11 mouse cellular contexts compared by ENCODE assay signal in genomic region chr11:59282933-59283332, GRCm38 (mm10). TPM values are rescaled to one million over a fixed set of nuclear protein-coding genes. Genes with fewer than 3 reads are reported as not detected.
DNase-seq lines count a peak whose midpoint lies in the region; ATAC-seq and TF ChIP-seq lines count a peak whose summit lies in the region.
"Had no signal": no experiment of that assay in that cellular context is flagged by ENCODE, and none has a peak within 500 bp of the region (broad histone marks: within the 10 kb centered on the region; RNA-seq: fewer than 3 reads in every experiment).

No protein-coding gene starts in this region.

- H3K36me3 ChIP-seq in kidney, embryonic 15.5 days: no peaks in the 10 kb centered on the region
- H3K36me3 ChIP-seq in forebrain, postnatal 0 days (ENCODE audit: insufficient read depth): no peaks in the 10 kb centered on the region
- no peaks in the 10 kb centered on the region for H3K36me3 ChIP-seq in midbrain, embryonic 13.5 days

- H3K4me2 ChIP-seq in kidney, embryonic 15.5 days: no peak overlapping the region
- no peak overlapping the region for H3K4me2 ChIP-seq in forebrain, postnatal 0 days (ENCODE audit: low read depth)
- H3K4me2 ChIP-seq in midbrain, embryonic 13.5 days (replicated peaks): no peak overlapping the region

- peak; percentile 23 for DNase-seq in kidney, adult 11 months
- peak; percentile 73 for DNase-seq in adrenal gland, postnatal 14 days
- DNase-seq in forebrain, postnatal 0 days: peak; percentile 50
- peak; percentile 46 to 56 for DNase-seq in kidney, postnatal 4 days
- DNase-seq in thymus, postnatal 25 days: no peak
- DNase-seq in left cerebral cortex, postnatal 36 days (ENCODE audit: low spot score in 2 of 2): no peak

- H3K4me3 ChIP-seq in kidney, embryonic 15.5 days (replicated peaks): no peak overlapping the region
- H3K4me3 ChIP-seq in forebrain, postnatal 0 days (ENCODE audit: low read depth, low read length): no peak overlapping the region
- H3K4me3 ChIP-seq in midbrain, embryonic 13.5 days (replicated peaks): no peak overlapping the region

- intact Hi-C loops in left cerebral cortex, postnatal 36 days (cut with DNase I): no loop called here

- WGBS in kidney, embryonic 15.5 days: 74% methylated on average over 10 of the region's 10 CpGs
- WGBS in forebrain, postnatal 0 days: 49% methylated on average over 10 of the region's 10 CpGs
- 82% methylated on average over 10 of the region's 10 CpGs for WGBS in midbrain, embryonic 13.5 days

- no peaks in the 10 kb centered on the region for H3K4me1 ChIP-seq in kidney, embryonic 15.5 days
- H3K4me1 ChIP-seq in forebrain, postnatal 0 days (ENCODE audit: insufficient read depth): no peaks in the 10 kb centered on the region
- H3K4me1 ChIP-seq in midbrain, embryonic 13.5 days (replicated peaks): no peaks in the 10 kb centered on the region

- TF ChIP-seq CTCF in forebrain, postnatal 0 days (IDR thresholded peaks at IDR 0.05; ENCODE audit: low read depth): no peak

- H3K27me3 ChIP-seq in kidney, embryonic 15.5 days: peaks cover 62% of the 10 kb centered on the region
- H3K27me3 ChIP-seq in forebrain, postnatal 0 days (ENCODE audit: insufficient read depth, low read length): peaks cover 19% of the 10 kb centered on the region
- H3K27me3 ChIP-seq in midbrain, embryonic 13.5 days: peaks cover 70% of the 10 kb centered on the region

- no peak for ATAC-seq in kidney, embryonic 15.5 days (replicated peaks; ENCODE audit: low FRiP score)
- ATAC-seq in forebrain, postnatal 0 days: peak; percentile 59
- ATAC-seq in midbrain, embryonic 13.5 days: no peak
- ATAC-seq: Patski had no signal

- H3K9me3 ChIP-seq in kidney, embryonic 15.5 days (replicated peaks): no peaks in the 10 kb centered on the region
- no peaks in the 10 kb centered on the region for H3K9me3 ChIP-seq in forebrain, postnatal 0 days (ENCODE audit: low read length)
- H3K9me3 ChIP-seq in midbrain, embryonic 13.5 days: no peaks in the 10 kb centered on the region

- no peak overlapping the region for H3K27ac ChIP-seq in kidney, embryonic 15.5 days
- no peak overlapping the region for H3K27ac ChIP-seq in forebrain, postnatal 0 days (ENCODE audit: low read depth, low read length)
- no peak overlapping the region for H3K27ac ChIP-seq in midbrain, embryonic 13.5 days
- H3K27ac ChIP-seq: liver, embryonic 14.5 days had no signal

- no peak overlapping the region for H3K9ac ChIP-seq in kidney, embryonic 15.5 days
- H3K9ac ChIP-seq in forebrain, postnatal 0 days: no peak overlapping the region
- no peak overlapping the region for H3K9ac ChIP-seq in midbrain, embryonic 13.5 days (replicated peaks)
- H3K9ac ChIP-seq: liver, embryonic 14.5 days had no signal

RNA-seq across cellular contexts. Expression of gene Wnt3a, which starts 7.6 kb away (rescaled TPM):
- polyA plus RNA-seq in kidney, embryonic 15.5 days (2015; fragmentation: Nextera tagmentation; extraction: Ambion mirVana): not detected in 2 replicates
- total RNA-seq in adrenal gland, postnatal 14 days (2021): not detected in 2 replicates
- total RNA-seq in forebrain, postnatal 0 days (2014; rRNA removed): 0.31 and 0.52 TPM in 2 replicates
- polyA plus RNA-seq in forebrain, postnatal 0 days (2015; fragmentation: Nextera tagmentation; extraction: Ambion mirVana): 0.19 and 0.29 TPM in 2 replicates
- not detected for total RNA-seq in left cerebral cortex, postnatal 36 days (2021)
- 0.68 and 3.0 TPM in 2 replicates for polyA plus RNA-seq in midbrain, embryonic 13.5 days (2015; fragmentation: Nextera tagmentation; extraction: Ambion mirVana)
- polyA plus RNA-seq: Patski; small intestine, adult 2 months had no signal

RNA-seq across cellular contexts. Expression of gene Wnt9a, which starts 23.8 kb away (rescaled TPM):
- polyA plus RNA-seq in kidney, embryonic 15.5 days (2015; fragmentation: Nextera tagmentation; extraction: Ambion mirVana): 1.6 and 2.1 TPM in 2 replicates
- total RNA-seq in adrenal gland, postnatal 14 days (2021): 0.98 and 1.1 TPM in 2 replicates
- 1.9 and 5.6 TPM in 2 replicates for total RNA-seq in forebrain, postnatal 0 days (2014; rRNA removed)
- 2.1 and 2.6 TPM in 2 replicates for polyA plus RNA-seq in forebrain, postnatal 0 days (2015; fragmentation: Nextera tagmentation; extraction: Ambion mirVana)
- total RNA-seq in left cerebral cortex, postnatal 36 days (2021): 10 to 100 TPM; 14.6 to 24.0 TPM
- polyA plus RNA-seq in midbrain, embryonic 13.5 days (2015; fragmentation: Nextera tagmentation; extraction: Ambion mirVana): 2.9 and 6.0 TPM in 2 replicates

RNA-seq across cellular contexts. Expression of gene Arf1, which starts 54.9 kb away (rescaled TPM):
- polyA plus RNA-seq in kidney, embryonic 15.5 days (2015; fragmentation: Nextera tagmentation; extraction: Ambion mirVana): 700 and 709 TPM in 2 replicates
- total RNA-seq in adrenal gland, postnatal 14 days (2021): 354 and 382 TPM in 2 replicates
- total RNA-seq in forebrain, postnatal 0 days (2014; rRNA removed): 355 and 372 TPM in 2 replicates
- 685 and 714 TPM in 2 replicates for polyA plus RNA-seq in forebrain, postnatal 0 days (2015; fragmentation: Nextera tagmentation; extraction: Ambion mirVana)
- 100 to 1,000 TPM; 415 to 451 TPM for total RNA-seq in left cerebral cortex, postnatal 36 days (2021)
- polyA plus RNA-seq in midbrain, embryonic 13.5 days (2015; fragmentation: Nextera tagmentation; extraction: Ambion mirVana): 602 and 607 TPM in 2 replicates

Comparison
In these comparisons a context has a peak if more than half of its experiments do, and no peak if none do; other contexts are left out.
1. DNase-seq: peak in kidney, adult 11 months (single experiment), adrenal gland, postnatal 14 days (single experiment), forebrain, postnatal 0 days (single experiment) and kidney, postnatal 4 days (2 of 2); none in thymus, postnatal 25 days (single experiment) and left cerebral cortex, postnatal 36 days (0 of 2).